Mouse (Mus musculus): Measurements from ENCODE around the gene Rnf121. TPM values are rescaled to one million over a fixed set of nuclear protein-coding genes. Genes with fewer than 3 reads are reported as not detected.

Gene Rnf121
- polyA plus RNA-seq, 1 experiment from 2014 or later, result 35.5 TPM

Other genes with a start within 250 kb of the Rnf121 start
- 2.2 and 2.4 TPM in 2 replicates for gene Phox2a, start 247.2 kb downstream of the Rnf121 start, polyA plus RNA-seq (2015; fragmentation: Nextera tagmentation; extraction: Ambion mirVana)
- 27.2 and 28.2 TPM in 2 replicates for gene Inppl1, start 227.2 kb downstream of the Rnf121 start, polyA plus RNA-seq (2015; fragmentation: Nextera tagmentation; extraction: Ambion mirVana)
- 2.6 and 3.2 TPM in 2 replicates for gene Folr2, start 208.3 kb downstream of the Rnf121 start, polyA plus RNA-seq (2015; fragmentation: Nextera tagmentation; extraction: Ambion mirVana)
- 61.0 and 66.3 TPM in 2 replicates for gene Anapc15, start 201.8 kb downstream of the Rnf121 start, polyA plus RNA-seq (2015; fragmentation: Nextera tagmentation; extraction: Ambion mirVana)
- 201 and 253 TPM in 2 replicates for gene Folr1, start 194.7 kb downstream of the Rnf121 start, polyA plus RNA-seq (2015; fragmentation: Nextera tagmentation; extraction: Ambion mirVana)
- gene Lamtor1, start 159.6 kb downstream of the Rnf121 start, polyA plus RNA-seq (2015; fragmentation: Nextera tagmentation; extraction: Ambion mirVana), result 236 and 245 TPM in 2 replicates
- gene Tomt, start 159.1 kb downstream of the Rnf121 start, polyA plus RNA-seq (2015; fragmentation: Nextera tagmentation; extraction: Ambion mirVana), result 0.24 and 0.28 TPM in 2 replicates
- gene Lrrc51, start 131.6 kb downstream of the Rnf121 start, polyA plus RNA-seq (2015; fragmentation: Nextera tagmentation; extraction: Ambion mirVana), result 9.7 and 10.1 TPM in 2 replicates
- gene Numa1, start 131.4 kb downstream of the Rnf121 start, polyA plus RNA-seq (2015; fragmentation: Nextera tagmentation; extraction: Ambion mirVana), result 39.9 and 41.9 TPM in 2 replicates
- 1.9 and 2.1 TPM in 2 replicates for gene Il18bp, start 46.8 kb downstream of the Rnf121 start, polyA plus RNA-seq (2015; fragmentation: Nextera tagmentation; extraction: Ambion mirVana)
- 17.7 and 21.6 TPM in 2 replicates for gene Xndc1, start within 50 bp of the Rnf121 start, polyA plus RNA-seq (2015; fragmentation: Nextera tagmentation; extraction: Ambion mirVana)
- gene Xntrpc, start 244 bp upstream of the Rnf121 start, polyA plus RNA-seq (2015; fragmentation: Nextera tagmentation; extraction: Ambion mirVana), result 0.47 and 0.48 TPM in 2 replicates
- gene Trpc2, start 17.6 kb upstream of the Rnf121 start, polyA plus RNA-seq (2015; fragmentation: Nextera tagmentation; extraction: Ambion mirVana), result not detected in 2 replicates
- gene Art1, start 36.3 kb upstream of the Rnf121 start, polyA plus RNA-seq (2015; fragmentation: Nextera tagmentation; extraction: Ambion mirVana), result 0.18 and 0.22 TPM in 2 replicates
- gene Art5, start 44.0 kb upstream of the Rnf121 start, polyA plus RNA-seq (2015; fragmentation: Nextera tagmentation; extraction: Ambion mirVana), result 0.48 and 0.77 TPM in 2 replicates
- 0.09 and 0.10 TPM in 2 replicates for gene Chrna10, start 51.4 kb upstream of the Rnf121 start, polyA plus RNA-seq (2015; fragmentation: Nextera tagmentation; extraction: Ambion mirVana)
- gene Nup98, start 144.7 kb upstream of the Rnf121 start, polyA plus RNA-seq (2015; fragmentation: Nextera tagmentation; extraction: Ambion mirVana), result 27.5 and 27.9 TPM in 2 replicates
- gene Pgap2, start 144.7 kb upstream of the Rnf121 start, polyA plus RNA-seq (2015; fragmentation: Nextera tagmentation; extraction: Ambion mirVana), result 121 and 126 TPM in 2 replicates
- 69.4 and 71.3 TPM in 2 replicates for gene Rhog, start 190.6 kb upstream of the Rnf121 start, polyA plus RNA-seq (2015; fragmentation: Nextera tagmentation; extraction: Ambion mirVana)
- 20.9 and 21.1 TPM in 2 replicates for gene Stim1, start 202.3 kb upstream of the Rnf121 start, polyA plus RNA-seq (2015; fragmentation: Nextera tagmentation; extraction: Ambion mirVana)